Mouse (Mus musculus) midbrain, embryonic 12.5 days (tissue): ENCODE measurements around the gene Mrpl53. TPM values are rescaled to one million over a fixed set of nuclear protein-coding genes. Genes with fewer than 3 reads are reported as not detected.

Source experiments
- microRNA counts: library from miRNA; unstranded; fragments of <30 nt; microRNA quantifications from one replicate; lab custom pipeline; 2017
- microRNA-seq: library from miRNA; unstranded; fragments of <30 nt; microRNA quantifications from one replicate; pipeline ENCODE4, GENCODE M21; 2017
- polyA plus RNA-seq: library from polyadenylated mRNA; unstranded; fragments of >200 nt; fragmentation: Nextera tagmentation; extraction: Ambion mirVana; gene quantifications from 2 replicates; pipeline ENCODE4 v1.2.1, GENCODE M21; 2016

Gene Mrpl53
- polyA plus RNA-seq, 1 experiment from 2014 or later, result 122 TPM

MicroRNAs encoded within 50 kb of the gene (microRNA counts, 519-probe panel; counts per million panel counts)
- microRNA mmu-miR-3470a+mmu-miR-3470b (lab: Ali Mortazavi, UCI), result not detected

Small RNA genes lying within 50 kb of the gene (microRNA-seq; reads per million reads assigned to microRNA genes)
- not detected for gene Mir3470a

Other genes starting within 250 kb of the Mrpl53 start
- 6.4 and 7.4 TPM in 2 replicates for gene Sema4f, start 169.3 kb upstream of the Mrpl53 start, polyA plus RNA-seq
- gene M1ap, start 162.1 kb upstream of the Mrpl53 start, polyA plus RNA-seq, result 0.09 and 0.12 TPM in 2 replicates
- 5.8 and 8.3 TPM in 2 replicates for gene Dok1, start 75.6 kb upstream of the Mrpl53 start, polyA plus RNA-seq
- gene Loxl3, start 74.9 kb upstream of the Mrpl53 start, polyA plus RNA-seq, result 11.0 and 14.7 TPM in 2 replicates
- 150 and 159 TPM in 2 replicates for gene Aup1, start 54.5 kb upstream of the Mrpl53 start, polyA plus RNA-seq
- gene Htra2, start 53.8 kb upstream of the Mrpl53 start, polyA plus RNA-seq, result 63.2 and 63.9 TPM in 2 replicates
- 0.93 and 1.1 TPM in 2 replicates for gene Dqx1, start 51.2 kb upstream of the Mrpl53 start, polyA plus RNA-seq
- gene Tlx2, start 38.7 kb upstream of the Mrpl53 start, polyA plus RNA-seq, result not detected in 2 replicates
- gene Pcgf1, start 31.2 kb upstream of the Mrpl53 start, polyA plus RNA-seq, result 41.2 and 42.2 TPM in 2 replicates
- 0.45 TPM in 1 of 2 replicates, not detected in the other for gene Lbx2, start 22.7 kb upstream of the Mrpl53 start, polyA plus RNA-seq
- gene Ccdc142, start 7.4 kb upstream of the Mrpl53 start, polyA plus RNA-seq, result 4.7 and 5.0 TPM in 2 replicates
- 3.9 and 4.3 TPM in 2 replicates for gene Gm42688, start 7.4 kb upstream of the Mrpl53 start, polyA plus RNA-seq
- 34.9 and 42.6 TPM in 2 replicates for gene Mogs, start 6.5 kb downstream of the Mrpl53 start, polyA plus RNA-seq
- 210 and 223 TPM in 2 replicates for gene Wbp1, start 12.5 kb downstream of the Mrpl53 start, polyA plus RNA-seq
- gene Ino80b, start 16.4 kb downstream of the Mrpl53 start, polyA plus RNA-seq, result 18.4 and 19.4 TPM in 2 replicates
- 31.9 and 39.5 TPM in 2 replicates for gene Rtkn, start 26.4 kb downstream of the Mrpl53 start, polyA plus RNA-seq
- gene Wdr54, start 47.4 kb downstream of the Mrpl53 start, polyA plus RNA-seq, result 11.2 and 13.3 TPM in 2 replicates
- gene 1700003E16Rik, start 47.4 kb downstream of the Mrpl53 start, polyA plus RNA-seq, result 2.6 and 2.7 TPM in 2 replicates
- 148 and 156 TPM in 2 replicates for gene Dctn1, start 56.9 kb downstream of the Mrpl53 start, polyA plus RNA-seq
- 0.52 and 0.62 TPM in 2 replicates for gene Slc4a5, start 110.8 kb downstream of the Mrpl53 start, polyA plus RNA-seq
- 33.0 and 37.3 TPM in 2 replicates for gene Mthfd2, start 216.9 kb downstream of the Mrpl53 start, polyA plus RNA-seq
- 56.6 and 58.0 TPM in 2 replicates for gene Mob1a, start 217.0 kb downstream of the Mrpl53 start, polyA plus RNA-seq
- 93.7 and 102 TPM in 2 replicates for gene Bola3, start 240.1 kb downstream of the Mrpl53 start, polyA plus RNA-seq